Mouse (Mus musculus): ENCODE measurements around the gene Kmt2e. TPM values are rescaled to one million over a fixed set of nuclear protein-coding genes. Genes with fewer than 3 reads are reported as not detected.
"Not testable (repeated sequence)": the region's sequence is repeated elsewhere in the genome, so short reads cannot be mapped to it uniquely, and the experiment has no call there.

Kmt2e gene
- polyA plus RNA-seq, 1 experiment from 2014 or later: 198 TPM

- Histone ChIP-seq H3K27me3 (replicated peaks; ENCODE audit: control insufficient read depth, insufficient read depth, low read length) (no peaks in the 10 kb centered on the region), H3K9ac (replicated peaks; ENCODE audit: low read depth, low read length) (peak overlapping the region; percentile 59), H3K4me2 (ENCODE audit: low read length) (peak overlapping the region; percentile 91), H3K36me3 (ENCODE audit: control insufficient read depth, insufficient read depth) (no peaks in the 10 kb centered on the region), H3K4me1 (replicated peaks; ENCODE audit: control insufficient read depth, insufficient read depth, low read length) (peaks cover 11% of the 10 kb centered on the region), H3K4me3 (replicated peaks; ENCODE audit: low read length) (peak overlapping the region; percentile 50), H3K27ac (ENCODE audit: low read length) (no peak overlapping the region), H3K9me3 (ENCODE audit: control insufficient read depth, low read length) (no peaks in the 10 kb centered on the region)
- no peak for ATAC-seq
- 4% methylated on average over 2 of the region's 2 CpGs for WGBS
Measured at GRCm38 (mm10) chr5:23436735-23437134, 2.5 kb downstream of the Kmt2e start.

DNA sequence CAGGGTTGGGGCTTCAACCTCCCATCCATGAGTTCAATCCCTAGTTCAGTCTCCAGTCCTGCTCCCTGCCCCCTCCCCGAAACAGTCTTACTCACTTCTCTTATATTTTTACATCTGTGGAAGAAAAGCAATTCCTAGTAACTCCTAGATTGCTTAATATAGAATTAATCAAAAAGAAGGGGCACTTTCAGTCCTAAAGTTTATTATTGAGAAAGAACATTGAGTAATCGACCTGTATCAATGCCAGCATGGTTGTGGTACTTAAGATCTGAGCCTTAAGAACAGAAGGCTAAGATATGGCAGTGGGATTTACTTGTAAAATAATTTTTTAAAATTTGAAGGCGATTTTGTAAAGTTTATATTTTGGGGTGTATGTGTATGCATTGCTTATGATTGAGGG lies 5.6 kb downstream of the Kmt2e start:
- Histone ChIP-seq H3K27me3 (replicated peaks; ENCODE audit: control insufficient read depth, insufficient read depth, low read length) (no peaks in the 10 kb centered on the region), H3K27ac (ENCODE audit: low read length) (no peak overlapping the region), H3K4me2 (ENCODE audit: low read length) (no peak overlapping the region), H3K4me1 (replicated peaks; ENCODE audit: control insufficient read depth, insufficient read depth, low read length) (peaks cover 16% of the 10 kb centered on the region), H3K9me3 (ENCODE audit: control insufficient read depth, low read length) (no peaks in the 10 kb centered on the region), H3K36me3 (ENCODE audit: control insufficient read depth, insufficient read depth) (no peaks in the 10 kb centered on the region), H3K9ac (replicated peaks; ENCODE audit: low read depth, low read length) (no peak overlapping the region), H3K4me3 (replicated peaks; ENCODE audit: low read length) (no peak overlapping the region)
- WGBS: 87% methylated on average over 3 of the region's 3 CpGs
- ATAC-seq: no peak

- Histone ChIP-seq H3K4me3 (replicated peaks; ENCODE audit: low read length) (no peak overlapping the region), H3K4me1 (replicated peaks; ENCODE audit: control insufficient read depth, insufficient read depth, low read length) (peaks cover 18% of the 10 kb centered on the region), H3K27ac (ENCODE audit: low read length) (no peak overlapping the region), H3K9me3 (ENCODE audit: control insufficient read depth, low read length) (no peaks in the 10 kb centered on the region), H3K36me3 (ENCODE audit: control insufficient read depth, insufficient read depth) (no peaks in the 10 kb centered on the region), H3K9ac (replicated peaks; ENCODE audit: low read depth, low read length) (no peak overlapping the region), H3K4me2 (ENCODE audit: low read length) (no peak overlapping the region), H3K27me3 (replicated peaks; ENCODE audit: control insufficient read depth, insufficient read depth, low read length) (no peaks in the 10 kb centered on the region)
- ATAC-seq: no peak
Measured at GRCm38 (mm10) chr5:23440572-23440971, 6.3 kb downstream of the Kmt2e start.

DNA sequence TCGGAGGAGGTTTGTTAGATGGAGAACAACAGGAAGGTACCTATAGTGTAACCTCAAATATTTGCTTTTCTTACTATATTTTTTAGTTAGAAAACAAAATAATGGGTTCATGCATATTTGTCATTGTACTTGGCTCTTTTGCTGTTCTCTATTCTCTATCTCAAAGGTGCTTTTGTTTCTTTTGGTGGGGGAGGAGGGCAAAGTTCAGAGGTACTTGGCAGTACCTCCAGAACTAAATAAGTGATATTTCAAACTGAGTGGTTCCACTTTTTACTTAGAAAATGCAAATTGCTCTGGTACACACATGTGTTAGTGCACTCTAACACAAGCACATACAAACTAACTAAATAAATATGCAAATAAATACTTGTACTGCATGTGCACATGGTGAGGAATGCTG lies 7.7 kb downstream of the Kmt2e start:
- Histone ChIP-seq H3K27me3 (replicated peaks; ENCODE audit: control insufficient read depth, insufficient read depth, low read length) (no peaks in the 10 kb centered on the region), H3K4me1 (replicated peaks; ENCODE audit: control insufficient read depth, insufficient read depth, low read length) (peaks cover 18% of the 10 kb centered on the region), H3K9me3 (ENCODE audit: control insufficient read depth, low read length) (no peaks in the 10 kb centered on the region), H3K4me2 (ENCODE audit: low read length) (no peak overlapping the region), H3K9ac (replicated peaks; ENCODE audit: low read depth, low read length) (no peak overlapping the region), H3K4me3 (replicated peaks; ENCODE audit: low read length) (no peak overlapping the region), H3K36me3 (ENCODE audit: control insufficient read depth, insufficient read depth) (no peaks in the 10 kb centered on the region), H3K27ac (ENCODE audit: low read length) (no peak overlapping the region)
- 93% methylated on average over 1 of the region's 1 CpGs for WGBS
- 0 out of 2 replicates have a peak, but pooled peaks have one; percentile 14 for ATAC-seq

DNA sequence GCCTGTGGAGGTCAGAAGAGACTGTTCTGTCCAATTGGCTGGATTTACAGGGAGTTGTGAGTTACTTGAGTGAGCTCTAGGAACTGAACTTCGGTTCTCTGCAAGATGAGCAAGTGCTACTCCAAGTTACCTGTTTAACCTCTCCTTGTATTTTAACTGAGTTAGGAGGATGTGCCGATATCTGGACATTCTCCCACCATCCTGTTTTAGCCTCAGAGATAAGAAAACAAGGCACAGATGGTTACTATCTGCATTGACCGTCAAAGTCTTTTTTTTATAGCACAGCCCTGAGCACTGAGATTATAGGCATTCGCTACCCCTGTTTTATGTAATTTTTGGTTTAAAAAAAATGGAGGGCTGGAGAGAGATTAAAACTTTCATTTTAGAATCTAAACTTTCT lies 10.2 kb downstream of the Kmt2e start:
- Histone ChIP-seq H3K36me3 (ENCODE audit: control insufficient read depth, insufficient read depth) (no peaks in the 10 kb centered on the region), H3K9ac (replicated peaks; ENCODE audit: low read depth, low read length) (no peak overlapping the region), H3K27me3 (replicated peaks; ENCODE audit: control insufficient read depth, insufficient read depth, low read length) (no peaks in the 10 kb centered on the region), H3K4me3 (replicated peaks; ENCODE audit: low read length) (no peak overlapping the region), H3K4me1 (replicated peaks; ENCODE audit: control insufficient read depth, insufficient read depth, low read length) (peaks cover 13% of the 10 kb centered on the region), H3K4me2 (ENCODE audit: low read length) (no peak overlapping the region), H3K27ac (ENCODE audit: low read length) (no peak overlapping the region), H3K9me3 (ENCODE audit: control insufficient read depth, low read length) (no peaks in the 10 kb centered on the region)
- no peak for ATAC-seq
- WGBS: 85% methylated on average over 4 of the region's 4 CpGs

DNA sequence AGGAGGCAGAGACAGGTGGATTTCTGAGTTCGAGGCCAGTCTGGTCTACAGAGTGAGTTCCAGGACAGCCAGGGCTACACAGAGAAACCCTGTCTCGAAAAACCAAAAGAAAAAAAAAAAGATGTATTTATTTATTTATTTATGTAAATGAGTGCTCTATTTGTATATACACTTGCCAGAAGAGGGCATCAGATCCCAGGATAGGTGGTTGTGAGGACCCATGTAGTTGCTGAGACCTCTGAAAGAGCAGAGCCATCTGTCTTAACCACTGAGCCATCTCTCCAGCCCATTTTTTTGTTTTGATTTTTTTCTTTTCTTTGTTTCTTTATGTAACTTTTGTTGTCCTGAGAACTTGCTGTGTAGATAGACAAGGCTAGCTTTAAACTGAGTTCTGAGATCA lies 19.3 kb downstream of the Kmt2e start:
- not testable (repeated sequence) for H3K27ac ChIP-seq (ENCODE audit: low read length); H3K4me3 ChIP-seq (replicated peaks; ENCODE audit: low read length); H3K4me2 ChIP-seq (ENCODE audit: low read length); ATAC-seq; H3K9me3 ChIP-seq (ENCODE audit: control insufficient read depth, low read length); H3K9ac ChIP-seq (replicated peaks; ENCODE audit: low read depth, low read length); H3K27me3 ChIP-seq (replicated peaks; ENCODE audit: control insufficient read depth, insufficient read depth, low read length); H3K36me3 ChIP-seq (ENCODE audit: control insufficient read depth, insufficient read depth); H3K4me1 ChIP-seq (replicated peaks; ENCODE audit: control insufficient read depth, insufficient read depth, low read length)
- 72% methylated on average over 2 of the region's 2 CpGs for WGBS

- Histone ChIP-seq H3K4me3 (replicated peaks; ENCODE audit: low read length) (no peak overlapping the region), H3K36me3 (ENCODE audit: control insufficient read depth, insufficient read depth) (peaks cover 2% of the 10 kb centered on the region; the same call in 1 of the 2 replicates), H3K27me3 (replicated peaks; ENCODE audit: control insufficient read depth, insufficient read depth, low read length) (no peaks in the 10 kb centered on the region), H3K4me1 (replicated peaks; ENCODE audit: control insufficient read depth, insufficient read depth, low read length) (0 out of 2 replicates have a peak, but pooled peaks cover 5% of the 10 kb centered on the region), H3K4me2 (ENCODE audit: low read length) (no peak overlapping the region), H3K9me3 (ENCODE audit: control insufficient read depth, low read length) (no peaks in the 10 kb centered on the region), H3K9ac (replicated peaks; ENCODE audit: low read depth, low read length) (no peak overlapping the region), H3K27ac (ENCODE audit: low read length) (no peak overlapping the region)
- WGBS: 7% methylated on average over 2 of the region's 2 CpGs
- no peak for ATAC-seq
Measured at GRCm38 (mm10) chr5:23461688-23462087, 27.4 kb downstream of the Kmt2e start.

- Histone ChIP-seq H3K27me3 (replicated peaks; ENCODE audit: control insufficient read depth, insufficient read depth, low read length) (no peaks in the 10 kb centered on the region), H3K4me3 (replicated peaks; ENCODE audit: low read length) (no peak overlapping the region), H3K4me1 (replicated peaks; ENCODE audit: control insufficient read depth, insufficient read depth, low read length) (no peaks in the 10 kb centered on the region), H3K27ac (ENCODE audit: low read length) (no peak overlapping the region), H3K36me3 (ENCODE audit: control insufficient read depth, insufficient read depth) (peaks cover 13% of the 10 kb centered on the region), H3K9ac (replicated peaks; ENCODE audit: low read depth, low read length) (no peak overlapping the region), H3K9me3 (ENCODE audit: control insufficient read depth, low read length) (no peaks in the 10 kb centered on the region), H3K4me2 (ENCODE audit: low read length) (no peak overlapping the region)
- 94% methylated on average over 3 of the region's 3 CpGs for WGBS
- no peak for ATAC-seq
Measured at GRCm38 (mm10) chr5:23464247-23464646, 30.0 kb downstream of the Kmt2e start.

DNA sequence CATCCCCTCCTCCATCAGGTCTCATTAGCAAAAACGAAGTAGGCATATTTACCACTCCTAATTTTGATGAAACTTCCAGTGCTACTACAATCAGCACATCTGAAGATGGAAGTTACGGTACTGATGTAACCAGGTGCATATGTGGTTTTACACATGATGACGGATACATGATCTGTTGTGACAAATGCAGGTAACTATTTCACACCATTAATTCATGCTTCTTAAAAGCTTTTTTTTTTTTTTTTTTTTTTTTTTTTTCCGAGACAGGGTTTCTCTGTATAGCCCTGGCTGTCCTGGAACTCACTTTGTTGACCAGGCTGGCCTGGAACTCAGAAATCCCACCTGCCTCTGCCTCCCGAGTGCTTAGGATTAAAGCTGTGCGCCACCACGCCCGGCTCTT lies 30.5 kb downstream of the Kmt2e start:
- no peak for ATAC-seq
- peaks cover 13% of the 10 kb centered on the region for H3K36me3 ChIP-seq (ENCODE audit: control insufficient read depth, insufficient read depth)

GRCm38 (mm10) chr5:23466546-23466945 lies 32.3 kb downstream of the Kmt2e start:
- Histone ChIP-seq H3K4me3 (replicated peaks; ENCODE audit: low read length) (no peak overlapping the region), H3K4me1 (replicated peaks; ENCODE audit: control insufficient read depth, insufficient read depth, low read length) (no peaks in the 10 kb centered on the region), H3K36me3 (ENCODE audit: control insufficient read depth, insufficient read depth) (peaks cover 22% of the 10 kb centered on the region), H3K9me3 (ENCODE audit: control insufficient read depth, low read length) (no peaks in the 10 kb centered on the region), H3K27ac (ENCODE audit: low read length) (no peak overlapping the region), H3K4me2 (ENCODE audit: low read length) (no peak overlapping the region), H3K9ac (replicated peaks; ENCODE audit: low read depth, low read length) (no peak overlapping the region), H3K27me3 (replicated peaks; ENCODE audit: control insufficient read depth, insufficient read depth, low read length) (no peaks in the 10 kb centered on the region)
- ATAC-seq: no peak
- WGBS: 89% methylated on average over 4 of the region's 4 CpGs

More for the DNA sequence above, 30.5 kb downstream of the Kmt2e start:
- Histone ChIP-seq H3K4me3 (replicated peaks; ENCODE audit: low read length) (no peak overlapping the region), H3K27ac (ENCODE audit: low read length) (no peak overlapping the region), H3K27me3 (replicated peaks; ENCODE audit: control insufficient read depth, insufficient read depth, low read length) (no peaks in the 10 kb centered on the region), H3K9me3 (ENCODE audit: control insufficient read depth, low read length) (no peaks in the 10 kb centered on the region), H3K4me2 (ENCODE audit: low read length) (no peak overlapping the region), H3K4me1 (replicated peaks; ENCODE audit: control insufficient read depth, insufficient read depth, low read length) (no peaks in the 10 kb centered on the region), H3K9ac (replicated peaks; ENCODE audit: low read depth, low read length) (no peak overlapping the region)
- WGBS: 85% methylated on average over 8 of the region's 8 CpGs

Measured in forebrain, embryonic 16.5 days (tissue).